Mouse (Mus musculus): ENCODE data around the gene Speg. TPM values are rescaled to one million over a fixed set of nuclear protein-coding genes. Genes with fewer than 3 reads are reported as not detected.

The Speg gene
- polyA plus RNA-seq, 1 experiment from 2014 or later: 32.9 TPM

Other genes starting within 250 kb of the Speg start
- gene Slc23a3, start 241.4 kb upstream of the Speg start, polyA plus RNA-seq (2014; fragmentation: Nextera tagmentation; extraction: Ambion mirVana): not detected in 2 replicates
- gene Cnppd1, start 232.6 kb upstream of the Speg start, polyA plus RNA-seq (2014; fragmentation: Nextera tagmentation; extraction: Ambion mirVana): 37.9 and 38.1 TPM in 2 replicates
- gene Retreg2, start 232.5 kb upstream of the Speg start, polyA plus RNA-seq (2014; fragmentation: Nextera tagmentation; extraction: Ambion mirVana): 30.4 and 32.6 TPM in 2 replicates
- 30.2 and 31.3 TPM in 2 replicates for gene Zfand2b, start 206.7 kb upstream of the Speg start, polyA plus RNA-seq (2014; fragmentation: Nextera tagmentation; extraction: Ambion mirVana)
- 24.8 and 28.1 TPM in 2 replicates for gene Abcb6, start 194.9 kb upstream of the Speg start, polyA plus RNA-seq (2014; fragmentation: Nextera tagmentation; extraction: Ambion mirVana)
- 17.5 and 19.7 TPM in 2 replicates for gene Ankzf1, start 183.1 kb upstream of the Speg start, polyA plus RNA-seq (2014; fragmentation: Nextera tagmentation; extraction: Ambion mirVana)
- 15.1 and 18.0 TPM in 2 replicates for gene Atg9a, start 183.1 kb upstream of the Speg start, polyA plus RNA-seq (2014; fragmentation: Nextera tagmentation; extraction: Ambion mirVana)
- gene Glb1l, start 164.5 kb upstream of the Speg start, polyA plus RNA-seq (2014; fragmentation: Nextera tagmentation; extraction: Ambion mirVana): 17.7 and 18.5 TPM in 2 replicates
- gene Stk16, start 164.5 kb upstream of the Speg start, polyA plus RNA-seq (2014; fragmentation: Nextera tagmentation; extraction: Ambion mirVana): 125 and 132 TPM in 2 replicates
- 14.0 and 16.4 TPM in 2 replicates for gene Tuba4a, start 155.4 kb upstream of the Speg start, polyA plus RNA-seq (2014; fragmentation: Nextera tagmentation; extraction: Ambion mirVana)
- gene A630095N17Rik, start 143.2 kb upstream of the Speg start, polyA plus RNA-seq (2014; fragmentation: Nextera tagmentation; extraction: Ambion mirVana): not detected in 2 replicates
- 16.9 and 17.6 TPM in 2 replicates for gene Dnajb2, start 138.9 kb upstream of the Speg start, polyA plus RNA-seq (2014; fragmentation: Nextera tagmentation; extraction: Ambion mirVana)
- gene Ptprn, start 110.8 kb upstream of the Speg start, polyA plus RNA-seq (2014; fragmentation: Nextera tagmentation; extraction: Ambion mirVana): 0.16 and 0.17 TPM in 2 replicates
- gene Resp18, start 96.9 kb upstream of the Speg start, polyA plus RNA-seq (2014; fragmentation: Nextera tagmentation; extraction: Ambion mirVana): not detected in 2 replicates
- gene Dnpep, start 57.3 kb upstream of the Speg start, polyA plus RNA-seq (2014; fragmentation: Nextera tagmentation; extraction: Ambion mirVana): 112 TPM in 2 replicates
- 5.0 and 5.3 TPM in 2 replicates for gene Des, start 15.0 kb upstream of the Speg start, polyA plus RNA-seq (2014; fragmentation: Nextera tagmentation; extraction: Ambion mirVana)
- gene Gmppa, start 60.6 kb downstream of the Speg start, polyA plus RNA-seq (2014; fragmentation: Nextera tagmentation; extraction: Ambion mirVana): 44.9 and 49.9 TPM in 2 replicates
- 0.07 and 0.13 TPM in 2 replicates for gene Asic4, start 75.1 kb downstream of the Speg start, polyA plus RNA-seq (2014; fragmentation: Nextera tagmentation; extraction: Ambion mirVana)
- gene Chpf, start 104.0 kb downstream of the Speg start, polyA plus RNA-seq (2014; fragmentation: Nextera tagmentation; extraction: Ambion mirVana): 14.2 and 16.1 TPM in 2 replicates
- gene Tmem198, start 104.2 kb downstream of the Speg start, polyA plus RNA-seq (2014; fragmentation: Nextera tagmentation; extraction: Ambion mirVana): 0.17 and 0.18 TPM in 2 replicates
- gene Obsl1, start 131.2 kb downstream of the Speg start, polyA plus RNA-seq (2014; fragmentation: Nextera tagmentation; extraction: Ambion mirVana): 67.4 and 72.5 TPM in 2 replicates
- gene Inha, start 131.8 kb downstream of the Speg start, polyA plus RNA-seq (2014; fragmentation: Nextera tagmentation; extraction: Ambion mirVana): 1.3 and 2.3 TPM in 2 replicates
- gene Stk11ip, start 146.2 kb downstream of the Speg start, polyA plus RNA-seq (2014; fragmentation: Nextera tagmentation; extraction: Ambion mirVana): 20.5 and 21.9 TPM in 2 replicates
- gene Slc4a3, start 171.0 kb downstream of the Speg start, polyA plus RNA-seq (2014; fragmentation: Nextera tagmentation; extraction: Ambion mirVana): 9.3 and 12.3 TPM in 2 replicates

Data from limb, embryonic 11.5 days (tissue).